Mouse (Mus musculus) embryonic facial prominence, embryonic 11.5 days (tissue): Measurements from ENCODE around the gene Atxn7l2. TPM values are rescaled to one million over a fixed set of nuclear protein-coding genes. Genes with fewer than 3 reads are reported as not detected.
A peak's percentile ranks its signal among the peaks of the same experiment; 100 is the strongest.

Source experiments
- ATAC-seq: fragments of 200-750 bp; cut with Nextera tagmentation; replicated peaks from 2 replicates; pipeline ENCODE4 v1.8.0; 2017; ENCODE audit warnings: low read depth; ENCODE audit not compliant: insufficient number of reproducible peaks, low FRiP score, low TSS enrichment
- DNase-seq: peaks from one replicate; pipeline ENCODE4 v3.0.0-alpha.2; 2015; ENCODE audit warnings: low spot score
- H3K27ac ChIP-seq: fragments of 300-500 bp; sonication (generic); replicated peaks from 2 replicates; pipeline ENCODE4 v1.5.1; 2014; ENCODE audit warnings: mild to moderate bottlenecking, low read depth, low read length, control low read depth
- H3K27me3 ChIP-seq: fragments of 300-500 bp; sonication (generic); 2 replicates; pipeline ENCODE4 v1.6.1; 2014; ENCODE audit warnings: mild to moderate bottlenecking, low read length, moderate library complexity, mixed read lengths; ENCODE audit not compliant: control insufficient read depth, insufficient read depth
- H3K36me3 ChIP-seq: fragments of 300-500 bp; sonication (generic); replicated peaks from 2 replicates; pipeline ENCODE4 v1.6.1; 2014; ENCODE audit warnings: low read depth, mild to moderate bottlenecking, low read length, moderate library complexity, mixed read lengths; ENCODE audit not compliant: control insufficient read depth, insufficient read depth
- H3K4me1 ChIP-seq: fragments of 300-500 bp; sonication (generic); 2 replicates; pipeline ENCODE4 v1.6.1; 2014; ENCODE audit warnings: low read length, mixed read lengths; ENCODE audit not compliant: control insufficient read depth, insufficient read depth
- H3K4me2 ChIP-seq: fragments of 300-500 bp; sonication (generic); 2 replicates; pipeline ENCODE4 v1.6.1; 2014; ENCODE audit warnings: low read depth, mild to moderate bottlenecking, control low read depth, low read length, moderate library complexity
- H3K4me3 ChIP-seq: fragments of 300-500 bp; sonication (generic); 2 replicates; pipeline ENCODE4 v1.5.1; 2014; ENCODE audit warnings: low read depth, low read length, control low read depth
- H3K9ac ChIP-seq: fragments of 300-500 bp; sonication (generic); replicated peaks from 2 replicates; pipeline ENCODE4 v1.6.1; 2014; ENCODE audit warnings: mild to moderate bottlenecking, control low read depth, low read length
- H3K9me3 ChIP-seq: fragments of 300-500 bp; sonication (generic); replicated peaks from 2 replicates; pipeline ENCODE4 v1.6.1; 2016; ENCODE audit warnings: mild to moderate bottlenecking, low read length, inconsistent platforms, mixed read lengths; ENCODE audit not compliant: control insufficient read depth
- WGBS: fragments of 180-500 bp; shearing (Covaris S2); extraction: QIAGEN DNeasy Blood & Tissue Kit; methylation state at CpG from one replicate; pipeline ENCODE4 v1.1.7; 2014; 5-methylcytosine and 5-hydroxymethylcytosine counted together
- polyA plus RNA-seq: library from polyadenylated mRNA; unstranded; fragments of >200 nt; fragmentation: Nextera tagmentation; extraction: Ambion mirVana; gene quantifications from 2 replicates; pipeline ENCODE4 v1.2.1, GENCODE M21; 2014

Gene Atxn7l2
- polyA plus RNA-seq, 1 experiment from 2014 or later = 17.6 TPM

- DNase-seq (no peak), ATAC-seq (no peak)
- Histone ChIP-seq H3K4me2 (no peak overlapping the region), H3K4me1 (no peaks in the 10 kb centered on the region), H3K27me3 (no peaks in the 10 kb centered on the region), H3K9ac (no peak overlapping the region), H3K36me3 (no peaks in the 10 kb centered on the region), H3K4me3 (no peak overlapping the region), H3K27ac (no peak overlapping the region), H3K9me3 (no peaks in the 10 kb centered on the region)
- WGBS = 44% methylated on average over 2 of the region's 2 CpGs
Observed at GRCm38 (mm10) chr3:108180514-108180913, 30.2 kb downstream of the Atxn7l2 start.

GRCm38 (mm10) chr3:108178756-108179715, 31.7 kb downstream of the Atxn7l2 start:
- 79% methylated on average over 7 of the region's 7 CpGs for WGBS
- Histone ChIP-seq H3K4me2 (no peak overlapping the region), H3K4me1 (no peaks in the 10 kb centered on the region), H3K27me3 (no peaks in the 10 kb centered on the region), H3K4me3 (no peak overlapping the region), H3K9ac (no peak overlapping the region), H3K27ac (no peak overlapping the region), H3K9me3 (no peaks in the 10 kb centered on the region), H3K36me3 (no peaks in the 10 kb centered on the region)
- no peak for ATAC-seq
- no peak for DNase-seq

- H3K4me2 ChIP-seq = no peak overlapping the region
Observed at GRCm38 (mm10) chr3:108174672-108175531, 35.8 kb downstream of the Atxn7l2 start.

GRCm38 (mm10) chr3:108169199-108169598, 41.5 kb downstream of the Atxn7l2 start:
- Histone ChIP-seq H3K36me3 (no peaks in the 10 kb centered on the region), H3K9ac (0 out of 2 replicates have a peak overlapping the region, but pooled peaks have one; percentile 5), H3K9me3 (no peaks in the 10 kb centered on the region), H3K4me2 (no peak overlapping the region), H3K4me1 (peaks cover 16% of the 10 kb centered on the region), H3K4me3 (no peak overlapping the region), H3K27ac (no peak overlapping the region), H3K27me3 (no peaks in the 10 kb centered on the region)
- no peak for ATAC-seq
- WGBS = 36% methylated on average over 3 of the region's 3 CpGs
- DNase-seq = no peak

More at GRCm38 (mm10) chr3:108174672-108175531, 35.8 kb downstream of the Atxn7l2 start:
- whole genome bisulfite sequencing = 23% methylated on average over 14 of the region's 14 CpGs
- no peak overlapping the region for H3K4me3 ChIP-seq
- 0 out of 2 replicates have a peak overlapping the region, but pooled peaks have one; percentile 16 for H3K27ac ChIP-seq
- no peaks in the 10 kb centered on the region for H3K27me3 ChIP-seq
- no peaks in the 10 kb centered on the region for H3K9me3 ChIP-seq
- H3K36me3 ChIP-seq = no peaks in the 10 kb centered on the region
- peak; percentile 73 for ATAC-seq
- peak overlapping the region; percentile 22; the same call in 1 of the 2 replicates for H3K9ac ChIP-seq
- peak; percentile 47 for DNase-seq
- H3K4me1 ChIP-seq = no peaks in the 10 kb centered on the region

- ATAC-seq = no peak
- Histone ChIP-seq H3K9me3 (no peaks in the 10 kb centered on the region), H3K4me3 (no peak overlapping the region), H3K4me2 (no peak overlapping the region), H3K36me3 (no peaks in the 10 kb centered on the region), H3K9ac (0 out of 2 replicates have a peak overlapping the region, but pooled peaks have one; percentile 8), H3K27ac (peak overlapping the region; percentile 29; the same call in 1 of the 2 replicates), H3K4me1 (peaks cover 16% of the 10 kb centered on the region), H3K27me3 (no peaks in the 10 kb centered on the region)
- 35% methylated on average over 14 of the region's 14 CpGs for WGBS
- DNase-seq = no peak
Observed at GRCm38 (mm10) chr3:108167499-108167898, 43.2 kb downstream of the Atxn7l2 start.

GRCm38 (mm10) chr3:108166486-108167211, 44.1 kb downstream of the Atxn7l2 start:
- H3K9ac ChIP-seq = no peak overlapping the region; the same call in 1 of the 2 replicates
- H3K9me3 ChIP-seq = no peaks in the 10 kb centered on the region
- peak; percentile 54 for ATAC-seq
- no peaks in the 10 kb centered on the region for H3K36me3 ChIP-seq
- no peak overlapping the region for H3K4me3 ChIP-seq
- H3K4me1 ChIP-seq = peaks cover 16% of the 10 kb centered on the region
- DNase-seq = peak; percentile 79
- WGBS = 6% methylated on average over 9 of the region's 11 CpGs
- no peak overlapping the region for H3K4me2 ChIP-seq
- no peaks in the 10 kb centered on the region for H3K27me3 ChIP-seq
- 0 out of 2 replicates have a peak overlapping the region, but pooled peaks have one; percentile 56 for H3K27ac ChIP-seq

- Histone ChIP-seq H3K4me1 (peaks cover 16% of the 10 kb centered on the region), H3K9ac (peak overlapping the region; percentile 13)
- WGBS = 15% methylated on average over 10 of the region's 10 CpGs
Observed at GRCm38 (mm10) chr3:108165532-108166315, 45.0 kb downstream of the Atxn7l2 start.

More at GRCm38 (mm10) chr3:108165532-108166315, 45.0 kb downstream of the Atxn7l2 start:
- H3K4me3 ChIP-seq = no peak overlapping the region
- no peaks in the 10 kb centered on the region for H3K36me3 ChIP-seq
- DNase-seq = peak; percentile 33
- H3K9me3 ChIP-seq = no peaks in the 10 kb centered on the region
- H3K4me2 ChIP-seq = peak overlapping the region; percentile 23; the same call in 1 of the 2 replicates
- ATAC-seq = peak; percentile 26; the same call in 1 of the 2 replicates
- H3K27ac ChIP-seq = peak overlapping the region; percentile 65
- no peaks in the 10 kb centered on the region for H3K27me3 ChIP-seq
